Mouse (Mus musculus): ENCODE data around the gene Pde4d. TPM values are rescaled to one million over a fixed set of nuclear protein-coding genes. Genes with fewer than 3 reads are reported as not detected.

Pde4d gene
- total RNA-seq, 2 experiments from 2014 or later = 103 to 116 TPM

DNA sequence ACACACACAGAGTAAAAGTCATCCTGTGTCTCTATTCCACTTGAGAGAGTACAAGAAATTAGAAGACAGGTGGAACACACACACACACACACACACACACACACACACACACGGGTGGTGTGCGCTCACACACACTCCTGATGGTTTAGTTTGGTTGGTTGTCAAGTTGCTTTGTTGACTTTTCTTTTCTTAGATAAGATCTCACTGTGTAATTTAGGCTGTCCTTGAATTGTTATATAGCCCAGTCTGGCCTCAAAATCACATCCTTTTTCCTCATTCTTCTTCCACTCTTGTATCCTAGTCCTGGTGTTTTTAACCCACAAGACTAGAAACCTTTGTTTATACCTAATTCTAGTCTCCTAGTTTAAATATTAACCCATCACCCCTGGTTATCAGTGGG lies 1244.0 kb downstream of the Pde4d start:
- intact Hi-C loops (cut with DNase I) = no loop called here
- DNase-seq (ENCODE audit: low spot score in 2 of 2) = no peak

GRCm38 (mm10) chr13:109694293-109694692 lies 1244.5 kb downstream of the Pde4d start:
- intact Hi-C loops (cut with DNase I) = no loop called here

GRCm38 (mm10) chr13:109695098-109695497 lies 1245.3 kb downstream of the Pde4d start:
- intact Hi-C loops (cut with DNase I) = no loop called here
- DNase-seq (ENCODE audit: low spot score in 2 of 2) = no peak

More at GRCm38 (mm10) chr13:109694293-109694692, 1244.5 kb downstream of the Pde4d start:
- DNase-seq (ENCODE audit: low spot score in 2 of 2) = no peak

GRCm38 (mm10) chr13:109706141-109706540 lies 1256.4 kb downstream of the Pde4d start:
- DNase-seq (ENCODE audit: low spot score in 2 of 2) = no peak
- intact Hi-C loops (cut with DNase I) = no loop called here

DNA sequence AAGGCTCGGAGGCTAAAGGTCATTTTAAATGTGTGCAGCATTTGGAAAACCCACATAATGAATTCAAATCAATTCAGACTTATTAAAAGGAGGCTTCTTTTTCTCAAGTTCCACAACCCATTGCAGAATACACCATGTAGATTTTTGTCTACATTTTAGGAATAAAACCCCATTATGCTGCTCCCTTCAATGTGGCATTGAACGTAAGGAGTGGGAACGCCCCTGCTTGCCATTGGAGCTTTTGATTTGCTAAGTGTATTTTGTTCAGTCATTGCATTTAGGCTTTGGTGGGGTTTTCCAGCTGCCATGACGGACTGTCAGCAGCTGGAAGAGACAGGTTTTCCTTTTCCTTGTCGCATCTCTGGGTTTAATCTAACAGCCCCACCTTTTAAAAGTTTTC lies 1256.8 kb downstream of the Pde4d start:
- no peak for DNase-seq (ENCODE audit: low spot score in 2 of 2)
- intact Hi-C loops (cut with DNase I) = no loop called here

- intact Hi-C loops (cut with DNase I) = no loop called here
- DNase-seq (ENCODE audit: low spot score in 2 of 2) = no peak
Observed at GRCm38 (mm10) chr13:109707154-109707553, 1257.4 kb downstream of the Pde4d start.

GRCm38 (mm10) chr13:109708326-109708725 lies 1258.6 kb downstream of the Pde4d start:
- DNase-seq (ENCODE audit: low spot score in 2 of 2) = no peak
- intact Hi-C loops (cut with DNase I) = no loop called here

GRCm38 (mm10) chr13:109714581-109714980 lies 1264.8 kb downstream of the Pde4d start:
- intact Hi-C loops (cut with DNase I) = no loop called here
- DNase-seq (ENCODE audit: low spot score in 2 of 2) = no peak

- intact Hi-C loops (cut with DNase I) = no loop called here
- no peak for DNase-seq (ENCODE audit: low spot score in 2 of 2)
Observed at GRCm38 (mm10) chr13:109715321-109715720, 1265.6 kb downstream of the Pde4d start.

- intact Hi-C loops (cut with DNase I) = no loop called here
- DNase-seq (ENCODE audit: low spot score in 2 of 2) = peak in 1 of 2 experiments; percentile 27
Observed at GRCm38 (mm10) chr13:109720127-109720713, 1270.5 kb downstream of the Pde4d start.

DNA sequence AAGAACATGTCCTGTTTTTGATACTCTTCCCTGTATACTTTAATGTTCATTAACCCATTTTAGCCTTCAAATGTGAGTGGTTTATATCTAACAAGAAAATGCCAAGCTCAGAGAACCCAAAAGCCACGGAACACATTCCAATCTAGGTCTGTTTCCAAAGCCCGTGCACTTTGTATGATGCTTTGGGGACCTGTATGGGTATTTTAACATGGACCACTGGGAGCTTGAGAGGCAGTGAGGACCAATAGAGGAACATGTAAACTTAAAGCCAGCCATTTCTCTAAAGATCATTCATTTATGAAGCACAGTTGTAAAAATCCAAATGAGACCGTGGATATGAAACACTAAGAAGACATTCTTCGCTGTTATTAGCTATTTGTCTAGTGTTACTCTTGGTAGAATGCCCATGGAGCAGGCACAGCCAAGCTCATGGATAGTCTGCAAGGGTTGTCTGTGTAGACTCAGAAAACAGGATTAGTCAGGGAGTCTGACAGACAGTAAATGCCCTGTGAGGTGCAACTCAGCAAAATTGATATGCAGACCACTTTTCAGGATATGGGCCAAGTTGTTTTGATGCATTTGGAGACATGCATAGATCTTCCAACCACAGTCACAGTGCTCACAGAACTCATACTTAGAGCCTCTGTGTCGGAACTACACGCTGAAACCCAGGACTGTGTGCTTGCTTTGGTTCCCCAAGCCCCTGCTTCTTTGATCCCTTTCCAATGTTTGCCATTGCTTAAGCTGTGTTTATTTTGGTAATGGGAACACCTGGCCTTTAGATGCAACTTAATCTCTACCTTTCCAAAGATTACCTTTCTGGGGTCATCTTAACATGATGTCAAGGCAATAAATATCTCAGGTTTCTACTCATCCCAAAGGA lies 1272.7 kb downstream of the Pde4d start:
- intact Hi-C loops (cut with DNase I) = no loop called here
- no peak for DNase-seq (ENCODE audit: low spot score in 2 of 2)

DNA sequence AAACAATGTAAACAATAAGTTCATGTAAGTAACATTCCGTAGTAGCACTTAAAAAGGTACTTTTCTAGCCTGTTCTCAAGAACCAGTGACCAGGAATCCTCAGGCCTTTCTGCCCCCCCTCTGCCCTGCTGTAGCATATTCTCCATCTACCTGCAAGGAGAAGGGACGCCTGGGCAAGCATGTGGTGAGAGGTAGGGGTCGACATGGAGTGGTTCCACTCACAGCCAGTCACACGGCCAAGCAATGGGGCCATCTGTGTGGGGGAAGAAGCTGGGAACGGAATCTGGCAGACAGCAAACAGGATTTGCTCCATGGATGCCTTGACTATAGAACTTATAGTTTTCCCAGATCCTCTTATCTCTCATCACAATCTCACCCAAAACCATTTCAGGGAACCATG lies 1277.6 kb downstream of the Pde4d start:
- intact Hi-C loops (cut with DNase I) = loop anchor here (5.0 kb wide), 1 partner anchor 40 kb away; no protein-coding TSS in a partner anchor

DNA sequence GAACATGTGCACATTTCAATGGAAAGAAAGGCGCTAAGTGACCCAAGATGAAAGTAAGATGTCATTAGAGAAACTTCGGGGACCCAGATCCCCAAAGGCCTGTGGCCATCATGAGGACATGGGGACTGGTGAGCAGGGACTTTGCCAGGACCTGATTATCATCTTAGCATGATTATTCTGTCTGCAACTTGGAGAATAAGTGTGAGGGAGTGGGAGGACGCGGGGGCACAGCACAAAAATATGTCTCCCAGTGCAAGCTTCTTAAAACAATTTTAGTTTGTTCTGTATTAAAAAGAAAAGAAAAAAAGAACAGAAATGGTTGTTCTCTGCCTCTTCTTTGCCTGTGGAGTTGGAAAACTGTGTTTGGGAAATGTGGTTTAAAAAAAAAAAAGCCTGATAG lies 1279.9 kb downstream of the Pde4d start:
- intact Hi-C loops (cut with DNase I) = loop anchor here (5.0 kb wide), 1 partner anchor 42 kb away; no protein-coding TSS in a partner anchor
- DNase-seq (ENCODE audit: low spot score in 2 of 2) = peak in 1 of 2 experiments; percentile 37

More for the DNA sequence above, 1277.6 kb downstream of the Pde4d start:
- DNase-seq (ENCODE audit: low spot score in 2 of 2) = no peak

GRCm38 (mm10) chr13:109732655-109733376 lies 1283.1 kb downstream of the Pde4d start:
- intact Hi-C loops (cut with DNase I) = no loop called here
- DNase-seq (ENCODE audit: low spot score in 2 of 2) = no peak

DNA sequence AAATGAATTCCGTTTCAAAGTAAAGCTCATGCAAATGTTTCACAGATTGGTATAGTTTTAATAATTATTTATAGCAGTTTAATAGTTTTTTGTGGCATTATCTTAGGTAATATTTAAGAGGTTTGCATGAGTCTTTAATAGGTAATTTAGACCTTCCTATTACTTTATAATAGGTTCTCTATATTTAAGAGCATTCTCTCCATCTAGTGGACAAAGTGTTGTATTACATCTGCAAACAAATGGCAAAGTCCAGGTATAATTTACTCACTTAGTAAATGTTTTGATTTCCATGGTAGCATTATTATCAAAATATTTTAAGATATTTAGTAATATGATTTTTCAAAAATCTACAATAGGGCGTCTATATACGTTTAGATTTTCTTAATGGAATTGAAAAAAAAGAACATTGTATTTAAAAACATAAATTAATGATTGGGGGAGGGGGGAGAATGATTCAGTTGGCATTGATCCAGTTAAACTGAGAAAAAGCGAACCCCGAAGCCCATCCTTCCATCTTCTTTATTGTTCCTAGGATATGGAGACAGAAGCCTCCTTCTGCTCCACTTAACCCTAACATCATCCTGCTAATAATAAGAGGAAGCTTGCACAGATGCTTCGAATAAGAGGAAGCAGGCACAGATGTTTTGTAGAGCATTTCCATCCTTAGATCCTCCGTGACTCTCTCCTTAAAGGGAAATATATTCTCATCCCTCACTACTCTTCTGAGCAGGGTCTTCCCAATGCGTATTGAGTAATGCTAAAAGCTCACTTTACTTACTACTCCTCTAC lies 1286.7 kb downstream of the Pde4d start:
- no peak for DNase-seq (ENCODE audit: low spot score in 2 of 2)
- intact Hi-C loops (cut with DNase I) = loop anchor here (2.0 kb wide), 1 partner anchor 120 kb away; no protein-coding TSS in a partner anchor

DNA sequence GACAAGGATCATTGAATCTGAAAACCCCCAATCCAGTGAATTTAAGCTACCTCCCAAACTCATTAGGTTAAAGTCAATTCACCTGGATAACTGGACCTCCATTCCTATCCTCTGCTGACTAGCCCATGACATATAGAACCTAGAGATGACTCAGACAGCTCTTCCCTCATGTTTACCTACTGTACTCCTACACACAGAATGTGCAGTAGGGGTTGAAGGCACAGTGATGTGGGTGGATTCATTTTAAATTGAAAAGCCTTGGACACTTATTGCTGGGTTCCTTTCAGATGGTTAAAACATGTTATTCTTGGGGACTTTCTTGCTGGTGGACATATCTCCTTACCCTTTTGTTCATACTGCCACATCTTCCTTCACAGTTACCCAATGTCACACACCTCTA lies 1296.7 kb downstream of the Pde4d start:
- DNase-seq (ENCODE audit: low spot score in 2 of 2) = no peak
- intact Hi-C loops (cut with DNase I) = loop anchor here (10.0 kb wide), 1 partner anchor 402 kb away; no protein-coding TSS in a partner anchor

DNA sequence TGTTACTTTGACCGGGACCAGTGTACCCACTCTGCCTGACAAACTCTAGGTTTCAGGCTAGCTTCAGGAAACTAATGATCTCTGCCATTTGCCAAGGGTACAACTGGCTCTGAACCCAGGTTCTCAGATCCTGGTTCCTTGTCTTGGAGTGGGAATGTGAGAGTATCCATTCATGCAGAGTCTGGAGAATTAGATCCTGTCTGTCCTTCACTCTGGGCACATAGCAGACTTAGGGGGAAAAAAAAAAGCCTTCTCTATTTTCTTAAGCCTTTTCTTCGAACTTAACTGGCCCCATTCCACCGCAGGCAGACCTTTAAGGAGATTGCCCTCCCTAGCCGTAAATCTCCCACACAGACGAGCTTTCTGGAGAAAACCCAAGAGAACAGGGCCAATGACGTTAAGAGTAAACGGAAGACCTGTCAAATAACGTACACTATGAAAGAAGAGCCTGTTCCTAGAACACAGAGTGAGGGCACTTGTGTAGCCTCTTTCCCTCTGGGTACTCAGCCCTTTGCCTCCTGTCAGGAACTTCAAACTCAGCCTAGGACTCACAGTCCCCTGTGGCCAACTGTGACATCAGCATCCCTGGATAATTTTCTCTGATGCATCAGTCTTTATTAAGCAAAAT lies 1302.6 kb downstream of the Pde4d start:
- intact Hi-C loops (cut with DNase I) = no loop called here
- DNase-seq (ENCODE audit: low spot score in 2 of 2) = no peak

- intact Hi-C loops (cut with DNase I) = loop anchor here (5.0 kb wide), 1 partner anchor 140 kb away; no protein-coding TSS in a partner anchor
Observed at GRCm38 (mm10) chr13:109756854-109757253, 1307.1 kb downstream of the Pde4d start.

DNA sequence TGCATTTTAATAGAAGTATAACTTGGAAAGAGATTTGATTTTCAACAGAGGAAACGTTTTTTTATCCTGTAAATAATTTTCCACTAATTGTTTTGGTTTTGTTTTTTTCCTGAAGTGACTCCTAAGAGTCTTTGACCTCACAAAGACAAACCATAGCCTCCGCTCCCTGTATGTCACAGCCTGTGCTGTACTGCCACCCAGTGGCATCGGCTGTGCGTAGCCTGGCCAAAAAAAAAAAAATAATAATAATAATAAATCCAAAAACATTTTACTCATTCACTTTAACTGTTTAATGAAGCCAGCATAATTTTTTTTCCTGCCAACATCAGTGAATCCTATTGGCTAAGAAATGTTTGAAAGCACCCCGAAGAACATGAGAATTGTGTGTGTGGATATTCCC lies 1309.5 kb downstream of the Pde4d start:
- intact Hi-C loops (cut with DNase I) = loop anchor here (5.0 kb wide), 1 partner anchor 142 kb away; no protein-coding TSS in a partner anchor
- DNase-seq (ENCODE audit: low spot score in 2 of 2) = no peak

More at GRCm38 (mm10) chr13:109756854-109757253, 1307.1 kb downstream of the Pde4d start:
- no peak for DNase-seq (ENCODE audit: low spot score in 2 of 2)
